Comparison of ENCODE assay signal across 8 mouse cellular contexts in the genomic region with DNA sequence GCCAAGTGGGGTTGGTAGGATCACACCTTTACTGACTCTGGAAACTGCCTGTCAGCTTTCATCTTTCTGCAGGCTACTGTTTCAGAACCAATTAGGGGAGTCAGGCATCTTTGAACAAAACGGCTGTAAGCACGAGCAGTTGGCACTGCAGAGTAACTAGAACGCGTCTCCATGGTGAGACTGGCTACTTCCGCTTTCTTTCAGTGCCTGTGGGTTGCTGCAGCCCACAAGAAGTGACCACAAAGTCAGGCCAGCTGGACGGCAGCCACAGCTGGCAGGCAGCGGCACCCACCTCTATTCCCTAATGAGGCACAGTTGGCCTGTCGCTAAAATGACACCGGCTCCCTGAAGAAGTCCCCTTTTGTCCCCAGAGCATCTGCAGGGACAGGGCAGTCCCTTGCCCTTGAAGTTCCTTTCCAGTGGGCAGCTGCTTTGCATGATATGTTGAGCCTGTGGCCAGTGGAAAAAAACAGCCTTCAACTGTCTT.
DNase-seq lines count a peak whose midpoint lies in the region; ATAC-seq and TF ChIP-seq lines count a peak whose summit lies in the region.

No protein-coding gene starts in this region.

- no peaks in the 10 kb centered on the region for H3K9me3 ChIP-seq in embryonic facial prominence, embryonic 14.5 days (ENCODE audit: control insufficient read depth, low read length)
- H3K9me3 ChIP-seq in hindbrain, embryonic 16.5 days (ENCODE audit: control insufficient read depth, low read length), result peaks cover 2% of the 10 kb centered on the region; the same call in 1 of the 2 replicates
- H3K9me3 ChIP-seq in limb, embryonic 14.5 days (ENCODE audit: control insufficient read depth, low read length), result no peaks in the 10 kb centered on the region
- no peaks in the 10 kb centered on the region for H3K9me3 ChIP-seq in neural tube, embryonic 15.5 days (replicated peaks)

- no peak overlapping the region for H3K4me3 ChIP-seq in embryonic facial prominence, embryonic 14.5 days (ENCODE audit: low read depth, low read length)
- H3K4me3 ChIP-seq in hindbrain, embryonic 16.5 days (ENCODE audit: low read length), result no peak overlapping the region
- no peak overlapping the region for H3K4me3 ChIP-seq in limb, embryonic 14.5 days (replicated peaks; ENCODE audit: low read length)
- H3K4me3 ChIP-seq in neural tube, embryonic 15.5 days (replicated peaks), result no peak overlapping the region

- ATAC-seq in cerebellum, adult (ENCODE audit: insufficient number of reproducible peaks, low FRiP score, low TSS enrichment), result no peak
- peak; percentile 53; the same call in 1 of the 2 replicates for ATAC-seq in embryonic facial prominence, embryonic 14.5 days (ENCODE audit: low read depth)
- peak; percentile 88 for ATAC-seq in hindbrain, embryonic 16.5 days
- ATAC-seq in limb, embryonic 14.5 days (ENCODE audit: low FRiP score, low read depth), result no peak
- peak; percentile 68; the same call in 1 of the 2 replicates for ATAC-seq in neural tube, embryonic 15.5 days (ENCODE audit: low FRiP score)

- no peak overlapping the region; the same call in 1 of the 2 replicates for H3K27ac ChIP-seq in embryonic facial prominence, embryonic 14.5 days (replicated peaks; ENCODE audit: low read depth, low read length)
- H3K27ac ChIP-seq in hindbrain, embryonic 16.5 days (ENCODE audit: low read depth, low read length), result peak overlapping the region; percentile 40
- H3K27ac ChIP-seq in limb, embryonic 14.5 days (replicated peaks; ENCODE audit: low read depth, low read length), result no peak overlapping the region
- peak overlapping the region; percentile 71 for H3K27ac ChIP-seq in neural tube, embryonic 15.5 days (replicated peaks)

- 31% methylated on average over 9 of the region's 9 CpGs for WGBS in embryonic facial prominence, embryonic 14.5 days
- 27% methylated on average over 9 of the region's 9 CpGs for WGBS in hindbrain, embryonic 16.5 days
- WGBS in limb, embryonic 14.5 days, result 28% methylated on average over 9 of the region's 9 CpGs
- WGBS in neural tube, embryonic 15.5 days, result 36% methylated on average over 9 of the region's 9 CpGs

- H3K27me3 ChIP-seq in embryonic facial prominence, embryonic 14.5 days (replicated peaks; ENCODE audit: control insufficient read depth, insufficient read depth, low read length), result no peaks in the 10 kb centered on the region
- no peaks in the 10 kb centered on the region for H3K27me3 ChIP-seq in hindbrain, embryonic 16.5 days (replicated peaks; ENCODE audit: control insufficient read depth, insufficient read depth, low read length)
- no peaks in the 10 kb centered on the region for H3K27me3 ChIP-seq in limb, embryonic 14.5 days (ENCODE audit: control insufficient read depth, insufficient read depth, low read length)
- no peaks in the 10 kb centered on the region for H3K27me3 ChIP-seq in neural tube, embryonic 15.5 days (replicated peaks)

- H3K36me3 ChIP-seq in embryonic facial prominence, embryonic 14.5 days (ENCODE audit: control insufficient read depth, insufficient read depth, low read length), result no peaks in the 10 kb centered on the region
- no peaks in the 10 kb centered on the region for H3K36me3 ChIP-seq in hindbrain, embryonic 16.5 days (ENCODE audit: control insufficient read depth, insufficient read depth, low read length)
- H3K36me3 ChIP-seq in limb, embryonic 14.5 days (ENCODE audit: control insufficient read depth, insufficient read depth, low read length), result no peaks in the 10 kb centered on the region
- no peaks in the 10 kb centered on the region for H3K36me3 ChIP-seq in neural tube, embryonic 15.5 days

- H3K9ac ChIP-seq in embryonic facial prominence, embryonic 14.5 days (ENCODE audit: low read depth, low read length), result no peak overlapping the region
- no peak overlapping the region for H3K9ac ChIP-seq in hindbrain, embryonic 16.5 days (ENCODE audit: low read depth, low read length)
- H3K9ac ChIP-seq in limb, embryonic 14.5 days (ENCODE audit: low read depth, low read length, severe bottlenecking), result no peak overlapping the region
- H3K9ac ChIP-seq in neural tube, embryonic 15.5 days (replicated peaks), result no peak overlapping the region

- peak; percentile 40 for DNase-seq in cerebellum, adult 9-11 months
- peak; percentile 92 for DNase-seq in A20 (ENCODE audit: low read depth, low spot score)
- peak; percentile 80 for DNase-seq in embryonic facial prominence, embryonic 14.5 days (ENCODE audit: low spot score)
- peak; percentile 33 for DNase-seq in limb, embryonic 14.5 days (ENCODE audit: low spot score)
- DNase-seq in thymus, postnatal 14 days, result peak; percentile 16

- H3K4me2 ChIP-seq in embryonic facial prominence, embryonic 14.5 days (ENCODE audit: low read depth, low read length), result no peak overlapping the region
- H3K4me2 ChIP-seq in hindbrain, embryonic 16.5 days (ENCODE audit: low read length), result no peak overlapping the region
- H3K4me2 ChIP-seq in limb, embryonic 14.5 days (replicated peaks; ENCODE audit: low read depth, low read length, severe bottlenecking), result no peak overlapping the region
- H3K4me2 ChIP-seq in neural tube, embryonic 15.5 days, result no peak overlapping the region; the same call in 1 of the 2 replicates

- no peak for TF ChIP-seq POLR2A in limb, embryonic 14.5 days (IDR thresholded peaks at IDR 0.05; ENCODE audit: borderline replicate concordance, extremely low read depth, insufficient read depth, insufficient read length)

- H3K4me1 ChIP-seq in embryonic facial prominence, embryonic 14.5 days (ENCODE audit: control insufficient read depth, insufficient read depth, low read length), result peaks cover 8% of the 10 kb centered on the region; the same call in 1 of the 2 replicates
- H3K4me1 ChIP-seq in hindbrain, embryonic 16.5 days (ENCODE audit: control insufficient read depth, insufficient read depth, low read depth, low read length), result peaks cover 7% of the 10 kb centered on the region
- H3K4me1 ChIP-seq in limb, embryonic 14.5 days (ENCODE audit: control insufficient read depth, insufficient read depth, low read length), result no peaks in the 10 kb centered on the region; the same call in 1 of the 2 replicates
- 0 out of 2 replicates have a peak, but pooled peaks cover 5% of the 10 kb centered on the region for H3K4me1 ChIP-seq in neural tube, embryonic 15.5 days

Comparison
In these comparisons a context has a peak if more than half of its experiments do, and no peak if none do; other contexts are left out.
1. DNase-seq: peak in every context shown above with its lines; median percentile 92 in A20; 80 in embryonic facial prominence, embryonic 14.5 days; 40 in cerebellum, adult 9-11 months; 33 in limb, embryonic 14.5 days; 16 in thymus, postnatal 14 days.
2. ATAC-seq: peak in embryonic facial prominence, embryonic 14.5 days (single experiment), hindbrain, embryonic 16.5 days (single experiment) and neural tube, embryonic 15.5 days (single experiment); none in cerebellum, adult (single experiment) and limb, embryonic 14.5 days (single experiment).
3. H3K27ac ChIP-seq: peak in hindbrain, embryonic 16.5 days (single experiment) and neural tube, embryonic 15.5 days (single experiment); none in embryonic facial prominence, embryonic 14.5 days (single experiment) and limb, embryonic 14.5 days (single experiment).